Mouse (Mus musculus) hindbrain, embryonic 10.5 days (tissue): ENCODE data around the gene Banp. TPM values are rescaled to one million over a fixed set of nuclear protein-coding genes. Genes with fewer than 3 reads are reported as not detected.

Experiments used
- DNase-seq: peaks from one replicate; pipeline ENCODE4 v3.0.0-alpha.2; 2017; ENCODE audit warnings: low spot score
- H3K27ac ChIP-seq: fragments of 300-500 bp; sonication (generic); 2 replicates; pipeline ENCODE4 v1.5.1; 2016; ENCODE audit warnings: mild to moderate bottlenecking, moderate library complexity
- H3K27me3 ChIP-seq: fragments of 300-500 bp; sonication (generic); 2 replicates; pipeline ENCODE4 v1.6.1; 2016; ENCODE audit warnings: mild to moderate bottlenecking; ENCODE audit not compliant: poor library complexity, insufficient read depth, severe bottlenecking
- H3K36me3 ChIP-seq: fragments of 300-500 bp; sonication (generic); 2 replicates; pipeline ENCODE4 v1.6.1; 2016; ENCODE audit warnings: mild to moderate bottlenecking, moderate library complexity
- H3K4me1 ChIP-seq: fragments of 300-500 bp; sonication (generic); replicated peaks from 2 replicates; pipeline ENCODE4 v1.6.1; 2016; ENCODE audit warnings: mild to moderate bottlenecking
- H3K4me3 ChIP-seq: fragments of 300-500 bp; sonication (generic); 2 replicates; pipeline ENCODE4 v1.5.1; 2016; ENCODE audit warnings: mild to moderate bottlenecking, moderate library complexity
- H3K9me3 ChIP-seq: fragments of 300-500 bp; sonication (generic); 2 replicates; pipeline ENCODE4 v1.6.1; 2016; ENCODE audit warnings: mild to moderate bottlenecking, moderate library complexity
- WGBS: fragments of 180-500 bp; shearing (Covaris S2); methylation state at CpG from one replicate; pipeline ENCODE4 v1.1.7; 2016; 5-methylcytosine and 5-hydroxymethylcytosine counted together
- polyA plus RNA-seq: library from polyadenylated mRNA; unstranded; fragments of >200 nt; fragmentation: Nextera tagmentation; extraction: Ambion mirVana; gene quantifications from 2 replicates; pipeline ENCODE4 v1.2.1, GENCODE M21; 2016

Gene Banp
- polyA plus RNA-seq, 1 experiment from 2014 or later = 56.9 TPM

DNA sequence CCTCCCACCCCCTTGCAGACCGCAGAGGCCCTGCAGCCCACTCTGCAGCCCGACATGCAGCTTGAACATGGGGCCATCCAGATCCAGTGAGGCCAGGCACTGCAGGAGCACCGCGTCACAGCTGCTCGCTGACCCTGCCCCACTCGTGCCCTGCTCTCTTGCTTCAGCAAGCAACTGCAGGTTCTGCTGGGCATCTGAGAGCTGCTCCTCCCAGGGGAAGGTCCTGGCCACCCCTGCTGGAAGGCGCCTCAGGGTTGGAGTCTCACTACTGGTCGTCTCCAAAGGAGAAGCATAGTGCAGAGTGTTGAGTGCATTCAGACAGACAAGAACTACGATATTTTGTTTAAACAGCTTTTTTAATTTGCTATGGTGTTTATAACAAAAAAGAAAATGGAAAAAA lies 76.0 kb downstream of the Banp start:
- H3K27ac ChIP-seq = no peak overlapping the region
- DNase-seq = no peak
- WGBS = 94% methylated on average over 9 of the region's 9 CpGs
- H3K4me1 ChIP-seq = peaks cover 18% of the 10 kb centered on the region
- H3K4me3 ChIP-seq = no peak overlapping the region
- peaks cover 66% of the 10 kb centered on the region for H3K36me3 ChIP-seq
- no peaks in the 10 kb centered on the region for H3K27me3 ChIP-seq
- no peaks in the 10 kb centered on the region for H3K9me3 ChIP-seq

DNA sequence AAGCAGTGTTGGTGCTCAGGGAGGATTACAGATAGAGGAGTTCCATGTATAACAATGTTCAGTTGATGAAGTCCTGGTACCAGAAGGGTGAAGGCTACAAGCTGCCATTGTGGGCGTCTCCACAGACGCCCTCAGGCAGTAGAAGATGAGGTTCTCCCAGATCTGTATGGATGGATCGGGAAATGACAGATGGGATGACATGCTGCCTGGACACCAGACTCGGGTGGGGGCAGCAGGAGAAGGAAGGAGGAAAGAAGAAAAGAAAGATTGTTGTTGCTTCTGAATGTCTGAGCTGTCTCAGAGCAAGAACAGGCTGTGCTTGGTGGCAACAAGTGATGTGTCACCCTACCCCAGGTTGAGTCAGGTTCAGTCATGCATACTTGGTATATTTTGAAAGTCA lies 78.6 kb downstream of the Banp start:
- Histone ChIP-seq H3K27me3 (no peaks in the 10 kb centered on the region), H3K27ac (no peak overlapping the region), H3K4me3 (no peak overlapping the region), H3K4me1 (peaks cover 38% of the 10 kb centered on the region), H3K9me3 (no peaks in the 10 kb centered on the region), H3K36me3 (peaks cover 42% of the 10 kb centered on the region)
- no peak for DNase-seq
- 92% methylated on average over 4 of the region's 4 CpGs for WGBS

DNA sequence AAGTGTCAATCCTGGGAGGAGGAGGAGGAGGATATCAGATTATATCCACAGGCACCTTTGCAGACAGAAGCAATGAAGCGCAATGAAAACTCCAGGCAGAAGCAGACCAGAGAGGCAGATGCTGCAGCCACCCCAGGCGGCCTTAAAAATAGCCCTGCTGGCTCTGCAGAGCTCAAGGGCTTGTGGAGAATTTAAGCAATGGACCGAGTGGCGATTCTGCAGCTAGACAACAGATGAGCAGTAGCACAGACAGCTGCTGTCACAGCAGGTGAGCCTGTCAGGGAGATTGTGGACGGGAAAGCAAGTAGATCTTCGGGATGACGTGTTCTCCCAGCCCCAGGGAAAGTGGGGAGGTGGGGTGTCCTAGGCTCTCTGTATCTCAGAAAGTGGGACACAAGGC lies 81.4 kb downstream of the Banp start:
- Histone ChIP-seq H3K27me3 (no peaks in the 10 kb centered on the region), H3K36me3 (peaks cover 14% of the 10 kb centered on the region), H3K9me3 (no peaks in the 10 kb centered on the region), H3K4me1 (peaks cover 41% of the 10 kb centered on the region), H3K4me3 (no peak overlapping the region), H3K27ac (no peak overlapping the region)
- DNase-seq = no peak
- WGBS = 28% methylated on average over 7 of the region's 7 CpGs

DNA sequence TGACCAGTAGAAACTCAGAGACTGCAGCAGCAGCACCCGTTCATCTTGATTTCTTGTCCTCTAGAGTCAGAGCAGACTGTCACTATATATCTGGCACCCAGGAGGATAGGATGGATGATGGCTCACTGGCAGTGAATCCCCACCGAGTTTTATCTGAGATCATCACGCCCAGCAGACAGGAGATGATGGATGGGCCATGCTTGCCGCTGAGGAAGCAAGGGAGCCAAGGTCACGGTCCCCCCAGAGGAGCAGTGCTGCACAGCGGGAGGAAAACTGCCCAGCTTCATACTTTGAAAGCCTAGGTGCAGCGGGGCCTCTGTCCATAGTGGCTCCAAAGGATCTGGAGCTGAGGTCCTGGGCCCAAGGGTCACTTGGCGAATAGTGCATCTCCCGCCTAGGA lies 83.2 kb downstream of the Banp start:
- DNase-seq = no peak
- Histone ChIP-seq H3K4me3 (no peak overlapping the region), H3K4me1 (peaks cover 51% of the 10 kb centered on the region), H3K36me3 (no peaks in the 10 kb centered on the region), H3K27ac (0 out of 2 replicates have a peak overlapping the region, but pooled peaks have one; percentile 45), H3K27me3 (no peaks in the 10 kb centered on the region), H3K9me3 (no peaks in the 10 kb centered on the region)
- WGBS = 70% methylated on average over 9 of the region's 9 CpGs

DNA sequence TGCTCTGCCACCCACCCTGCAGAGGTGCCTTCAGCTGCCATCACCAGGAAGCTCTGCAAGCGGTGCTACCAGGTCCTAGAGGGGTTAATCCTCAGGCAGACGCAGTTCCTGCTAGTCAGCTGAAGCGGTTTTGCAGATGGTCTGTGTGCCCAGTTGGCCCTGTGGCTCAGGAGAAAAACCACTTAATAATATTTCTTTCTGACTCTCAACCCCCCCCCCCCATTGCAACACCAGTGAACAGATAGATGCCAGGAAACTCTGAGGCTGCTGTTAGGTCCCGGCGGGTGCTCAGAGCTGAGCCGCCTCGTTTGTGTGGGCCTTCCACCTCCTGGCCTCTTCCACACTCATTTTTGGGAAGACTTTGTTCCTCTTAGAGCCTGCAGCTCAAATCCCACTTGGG lies 86.0 kb downstream of the Banp start:
- WGBS = 87% methylated on average over 7 of the region's 7 CpGs
- Histone ChIP-seq H3K27me3 (no peaks in the 10 kb centered on the region), H3K36me3 (no peaks in the 10 kb centered on the region), H3K4me3 (no peak overlapping the region), H3K4me1 (peaks cover 38% of the 10 kb centered on the region), H3K27ac (no peak overlapping the region), H3K9me3 (no peaks in the 10 kb centered on the region)
- no peak for DNase-seq

DNA sequence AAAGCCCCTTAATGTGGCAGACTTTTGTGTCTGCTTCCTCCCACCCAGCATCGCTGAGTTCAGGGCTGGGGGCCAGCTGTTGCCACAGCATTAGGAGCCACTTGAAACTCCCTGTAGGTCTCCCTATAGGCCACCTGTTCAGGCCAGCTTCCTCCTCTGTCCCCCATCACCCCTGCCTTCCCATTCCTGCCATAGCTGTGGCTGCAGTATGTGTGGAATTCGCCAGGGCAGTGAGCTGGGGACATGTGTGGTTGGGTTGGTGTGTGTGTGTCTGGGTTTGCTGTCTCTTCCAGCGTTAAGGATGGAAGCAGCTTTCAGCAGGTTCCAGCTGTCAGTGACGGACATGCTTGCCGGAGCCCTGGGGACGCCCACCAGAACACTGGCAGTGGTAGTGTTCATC lies 86.8 kb downstream of the Banp start:
- H3K4me1 ChIP-seq = peaks cover 33% of the 10 kb centered on the region
- no peaks in the 10 kb centered on the region for H3K27me3 ChIP-seq
- no peaks in the 10 kb centered on the region for H3K9me3 ChIP-seq
- no peak overlapping the region for H3K27ac ChIP-seq
- DNase-seq = no peak
- 75% methylated on average over 6 of the region's 6 CpGs for WGBS
- no peaks in the 10 kb centered on the region for H3K36me3 ChIP-seq
- no peak overlapping the region for H3K4me3 ChIP-seq

DNA sequence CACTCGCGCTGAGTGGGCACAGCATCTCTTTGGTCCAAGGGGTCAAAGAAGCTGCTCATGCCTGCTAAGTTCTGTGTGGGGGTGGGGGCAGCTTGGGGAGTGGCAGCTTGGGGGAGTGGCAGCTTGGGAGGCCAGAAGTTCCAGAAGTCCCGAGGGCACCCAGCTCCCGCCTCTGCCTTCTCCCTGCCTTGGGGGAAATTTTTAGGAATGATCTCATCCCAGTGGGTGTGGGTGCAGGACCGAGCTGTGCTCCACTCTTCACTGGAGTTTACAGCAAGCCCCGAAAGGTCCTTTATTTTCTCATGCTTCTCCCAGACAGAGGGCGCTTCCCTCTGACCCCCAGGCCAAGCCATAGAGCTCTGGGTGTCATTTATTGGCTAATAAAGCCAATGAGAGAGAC lies 87.7 kb downstream of the Banp start:
- 72% methylated on average over 7 of the region's 7 CpGs for WGBS
- no peaks in the 10 kb centered on the region for H3K27me3 ChIP-seq
- H3K27ac ChIP-seq = no peak overlapping the region
- H3K9me3 ChIP-seq = no peaks in the 10 kb centered on the region
- H3K4me1 ChIP-seq = peaks cover 29% of the 10 kb centered on the region
- H3K36me3 ChIP-seq = no peaks in the 10 kb centered on the region
- H3K4me3 ChIP-seq = no peak overlapping the region
- DNase-seq = no peak

DNA sequence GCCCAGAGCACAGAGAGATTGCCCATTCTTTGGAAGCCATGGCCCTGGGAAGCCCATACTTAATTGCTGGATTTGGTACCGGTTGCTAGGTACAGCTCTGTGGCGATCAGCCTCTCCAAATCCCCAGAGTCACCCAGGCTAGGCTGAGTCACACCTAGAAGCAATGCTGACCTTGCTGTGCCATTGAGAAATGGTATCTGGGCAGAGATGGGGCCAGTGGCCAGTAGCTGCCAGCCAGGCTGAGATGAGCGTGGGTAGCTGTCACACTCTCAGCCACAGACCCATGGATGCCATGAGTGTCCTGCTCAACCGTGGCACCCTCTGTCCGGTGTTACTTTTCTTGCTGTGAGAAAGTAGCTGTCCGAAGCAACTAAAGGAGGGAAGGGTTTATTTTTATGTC lies 88.5 kb downstream of the Banp start:
- H3K36me3 ChIP-seq = no peaks in the 10 kb centered on the region
- no peak overlapping the region for H3K4me3 ChIP-seq
- 91% methylated on average over 6 of the region's 6 CpGs for WGBS
- H3K27ac ChIP-seq = no peak overlapping the region
- 0 out of 2 replicates have a peak, but pooled peaks cover 5% of the 10 kb centered on the region for H3K27me3 ChIP-seq
- no peak for DNase-seq
- no peaks in the 10 kb centered on the region for H3K9me3 ChIP-seq
- H3K4me1 ChIP-seq = peaks cover 29% of the 10 kb centered on the region

DNA sequence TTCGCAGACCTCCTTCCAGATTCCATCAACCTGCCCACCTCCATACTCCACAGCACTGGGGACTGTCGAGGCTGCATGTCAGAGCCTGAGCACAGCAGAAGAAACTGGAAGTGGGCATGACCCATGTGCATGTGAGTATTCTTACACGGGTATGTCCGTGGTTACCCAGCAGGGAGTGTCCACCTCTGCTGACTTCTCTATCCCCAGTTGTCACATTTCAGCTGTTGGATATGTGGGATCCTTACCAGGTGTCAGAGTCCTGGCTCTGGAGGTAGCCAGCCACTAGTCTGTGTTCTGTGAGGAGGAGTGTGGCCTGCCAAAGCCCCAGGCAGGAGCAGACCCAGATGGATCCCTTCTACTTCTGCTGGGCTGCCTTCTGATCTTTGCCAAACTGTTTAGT lies 89.9 kb downstream of the Banp start:
- Histone ChIP-seq H3K27me3 (0 out of 2 replicates have a peak, but pooled peaks cover 6% of the 10 kb centered on the region), H3K27ac (peak overlapping the region; percentile 46; the same call in 1 of the 2 replicates), H3K4me1 (peaks cover 26% of the 10 kb centered on the region), H3K36me3 (no peaks in the 10 kb centered on the region), H3K9me3 (no peaks in the 10 kb centered on the region), H3K4me3 (no peak overlapping the region)
- 88% methylated on average over 4 of the region's 4 CpGs for WGBS
- no peak for DNase-seq

DNA sequence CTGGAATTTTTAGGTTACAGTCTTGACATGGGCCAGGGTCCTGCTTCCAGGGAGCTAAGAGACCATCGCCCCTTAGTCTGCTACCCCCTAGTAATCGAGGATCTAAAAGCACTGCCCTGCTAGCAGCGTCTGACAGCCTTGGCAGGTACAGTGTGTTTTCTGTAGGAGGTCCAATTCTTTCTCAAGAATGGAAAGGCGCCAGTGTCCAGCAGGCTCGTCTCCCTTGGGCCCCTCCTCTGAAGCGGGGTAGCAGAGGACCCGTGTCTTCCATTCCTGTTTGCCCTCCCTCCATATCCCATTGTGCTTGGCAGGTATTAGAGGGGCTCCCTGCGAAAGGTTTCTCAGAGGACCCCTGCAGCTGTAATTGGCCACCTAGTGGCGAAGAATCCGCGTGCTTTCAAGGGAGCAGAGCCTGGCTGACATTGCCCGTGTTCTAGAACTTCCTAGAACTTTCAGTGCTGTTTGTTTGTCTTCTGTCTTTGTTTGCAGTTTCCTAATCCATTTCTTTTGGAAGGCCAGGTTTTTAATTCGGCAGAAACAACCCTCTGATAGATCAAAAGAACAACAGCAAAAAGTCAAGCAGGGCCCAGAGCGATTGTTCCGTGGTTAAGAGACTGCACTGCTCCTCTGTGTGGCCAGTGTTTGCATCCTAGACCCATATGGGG lies 97.8 kb downstream of the Banp start:
- Histone ChIP-seq H3K9me3 (no peaks in the 10 kb centered on the region), H3K27me3 (0 out of 2 replicates have a peak, but pooled peaks cover 6% of the 10 kb centered on the region), H3K4me3 (no peak overlapping the region), H3K36me3 (no peaks in the 10 kb centered on the region), H3K4me1 (peaks cover 17% of the 10 kb centered on the region), H3K27ac (no peak overlapping the region)
- no peak for DNase-seq
- 66% methylated on average over 15 of the region's 15 CpGs for WGBS

DNA sequence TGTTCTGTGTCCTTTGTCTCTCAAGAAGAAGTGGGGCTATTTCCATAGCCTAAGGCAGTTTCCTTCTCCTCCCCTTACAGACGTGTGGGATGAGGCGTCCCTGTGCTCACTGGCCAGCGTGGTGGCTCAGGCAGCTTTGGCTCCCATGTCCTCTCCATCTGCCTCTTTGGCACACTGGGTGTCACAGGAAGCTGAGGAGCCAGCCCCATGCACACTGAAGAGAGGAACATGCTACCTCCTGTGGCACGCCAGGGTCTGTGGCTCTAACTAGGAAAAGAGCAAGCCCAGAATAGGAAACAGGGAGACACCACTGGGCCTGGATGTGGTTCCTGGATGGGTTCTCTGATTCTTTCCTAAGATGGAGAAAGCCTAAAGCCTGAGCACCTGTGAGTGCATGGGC lies 99.7 kb downstream of the Banp start:
- Histone ChIP-seq H3K36me3 (no peaks in the 10 kb centered on the region), H3K27ac (peak overlapping the region; percentile 45; the same call in 1 of the 2 replicates), H3K27me3 (0 out of 2 replicates have a peak, but pooled peaks cover 3% of the 10 kb centered on the region), H3K4me3 (no peak overlapping the region), H3K4me1 (peaks cover 17% of the 10 kb centered on the region), H3K9me3 (no peaks in the 10 kb centered on the region)
- 90% methylated on average over 4 of the region's 4 CpGs for WGBS
- DNase-seq = no peak

DNA sequence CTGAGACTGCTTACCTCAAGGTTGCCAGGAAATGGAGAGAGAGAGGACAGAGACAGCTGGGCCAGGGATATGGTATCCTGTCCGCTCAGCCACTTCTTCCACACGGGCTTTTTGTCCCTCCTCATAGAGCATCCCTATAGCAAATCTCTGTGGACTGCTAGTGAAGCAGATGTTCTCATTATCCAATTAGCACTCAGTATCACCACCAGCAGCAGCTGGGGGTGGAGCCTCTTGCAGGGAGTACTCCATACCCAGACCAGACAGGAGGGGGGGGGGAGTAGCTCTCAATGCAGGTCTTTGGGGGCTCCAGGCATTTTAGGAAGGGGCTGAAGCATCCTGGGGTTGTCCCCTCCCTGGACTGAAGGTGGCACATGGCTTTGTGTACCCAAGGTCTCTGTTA lies 100.4 kb downstream of the Banp start:
- no peak for DNase-seq
- Histone ChIP-seq H3K4me3 (no peak overlapping the region), H3K4me1 (peaks cover 23% of the 10 kb centered on the region), H3K27ac (no peak overlapping the region), H3K27me3 (peaks cover 10% of the 10 kb centered on the region; the same call in 1 of the 2 replicates), H3K36me3 (no peaks in the 10 kb centered on the region), H3K9me3 (no peaks in the 10 kb centered on the region)
- 62% methylated on average over 2 of the region's 2 CpGs for WGBS

DNA sequence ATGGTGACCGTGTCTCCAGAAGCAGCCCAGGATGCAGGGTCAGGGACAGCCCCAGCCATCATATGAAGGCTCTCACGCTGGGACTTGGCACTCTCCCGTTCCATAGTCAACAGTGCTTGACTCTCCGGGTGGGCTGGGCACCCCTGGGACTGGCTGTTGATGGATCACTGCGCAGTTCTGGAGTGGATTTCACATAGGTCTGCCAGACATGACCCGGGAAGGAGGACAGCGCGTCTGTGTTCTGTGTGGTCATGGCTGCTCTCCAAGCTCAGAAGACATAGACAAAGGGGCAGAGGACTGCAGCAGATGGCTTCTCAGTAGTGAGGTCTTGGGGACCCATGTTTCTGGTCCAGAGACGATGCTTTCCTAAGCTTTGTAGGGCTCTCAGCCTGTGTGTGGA lies 101.1 kb downstream of the Banp start:
- Histone ChIP-seq H3K27me3 (peaks cover 12% of the 10 kb centered on the region; the same call in 1 of the 2 replicates), H3K27ac (no peak overlapping the region), H3K4me3 (no peak overlapping the region), H3K36me3 (no peaks in the 10 kb centered on the region), H3K9me3 (no peaks in the 10 kb centered on the region), H3K4me1 (peaks cover 30% of the 10 kb centered on the region)
- WGBS = 93% methylated on average over 9 of the region's 9 CpGs
- DNase-seq = no peak

DNA sequence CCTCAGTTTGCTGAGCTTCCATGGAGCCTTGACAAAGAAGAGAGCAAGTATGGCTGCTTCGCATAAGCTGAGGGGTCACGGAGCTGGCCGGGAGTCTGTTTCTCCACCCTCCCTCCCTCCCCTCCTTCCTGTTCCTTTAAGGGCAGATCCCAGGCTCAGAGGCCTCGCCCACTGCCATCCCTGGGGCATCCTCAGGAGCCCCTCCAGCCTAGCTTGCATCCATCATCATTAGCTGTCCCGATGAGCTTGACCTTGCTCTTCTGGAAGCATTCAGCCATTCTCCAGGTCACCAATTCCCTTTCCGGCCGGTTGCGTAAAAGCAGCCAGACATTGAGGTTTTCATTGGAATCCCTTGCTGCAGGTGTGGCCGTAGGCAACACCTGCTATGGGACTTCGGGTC lies 105.8 kb downstream of the Banp start:
- peak overlapping the region; percentile 69 for H3K27ac ChIP-seq

More for the DNA sequence above, 105.8 kb downstream of the Banp start:
- WGBS = 55% methylated on average over 10 of the region's 10 CpGs
- H3K9me3 ChIP-seq = no peaks in the 10 kb centered on the region
- peaks cover 34% of the 10 kb centered on the region for H3K4me1 ChIP-seq
- H3K27me3 ChIP-seq = peaks cover 12% of the 10 kb centered on the region; the same call in 1 of the 2 replicates
- DNase-seq = peak; percentile 19
- H3K4me3 ChIP-seq = no peak overlapping the region
- no peaks in the 10 kb centered on the region for H3K36me3 ChIP-seq
